ENCODE assay signal across 17 mouse cellular contexts in genomic region chr8:78720041-78720414, GRCm38 (mm10).
DNase-seq lines count a peak whose midpoint lies in the region; ATAC-seq and TF ChIP-seq lines count a peak whose summit lies in the region.
"Had no signal": no experiment of that assay in that cellular context is flagged by ENCODE, and none has a peak within 500 bp of the region (broad histone marks: within the 10 kb centered on the region; RNA-seq: fewer than 3 reads in every experiment).

No protein-coding gene starts in this region.

- no peak for ATAC-seq in heart, embryonic 14.5 days (ENCODE audit: insufficient number of reproducible peaks, insufficient read depth, low FRiP score, low read depth)
- peak; percentile 49 for ATAC-seq in heart, postnatal 0 days (ENCODE audit: insufficient read depth, low read depth)
- ATAC-seq in erythroid progenitor cell, adult 5-6 weeks (replicated peaks; ENCODE audit: low FRiP score, poor library complexity, severe bottlenecking) = no peak
- ATAC-seq: hindbrain, postnatal 0 days; midbrain, embryonic 16.5 days had no signal

- H3K27ac ChIP-seq in heart, embryonic 14.5 days (replicated peaks in 1 of 2; ENCODE audit: control insufficient read depth in 1 of 2, insufficient read depth in 1 of 2, low read depth in 2 of 2, low read length in 2 of 2) = peak overlapping the region; percentile 61 to 67; a peak in 3 of 4 replicates
- no peak overlapping the region for H3K27ac ChIP-seq in heart, postnatal 0 days (ENCODE audit: low read depth)
- H3K27ac ChIP-seq: hindbrain, postnatal 0 days; macrophage; neural tube, embryonic 13.5 days had no signal

- no peaks in the 10 kb centered on the region for H3K36me3 ChIP-seq in heart, embryonic 14.5 days (ENCODE audit: control insufficient read depth, insufficient read depth, low read length)
- no peaks in the 10 kb centered on the region for H3K36me3 ChIP-seq in heart, postnatal 0 days (replicated peaks; ENCODE audit: control insufficient read depth, insufficient read depth, low read length)
- H3K36me3 ChIP-seq: neural tube, embryonic 13.5 days had no signal

- H3K9ac ChIP-seq in heart, embryonic 14.5 days (ENCODE audit: low read length) = no peak overlapping the region
- H3K9ac ChIP-seq in heart, postnatal 0 days (replicated peaks; ENCODE audit: low read depth, low read length) = no peak overlapping the region
- H3K9ac ChIP-seq: neural tube, embryonic 13.5 days had no signal

- WGBS in heart, embryonic 14.5 days = 63% methylated on average over 8 of the region's 8 CpGs
- WGBS in heart, postnatal 0 days = 67% methylated on average over 8 of the region's 8 CpGs

- no peak for DNase-seq in heart, postnatal 25 days (ENCODE audit: low spot score)
- peak; percentile 74 for DNase-seq in ZHBTc4 (ENCODE audit: low read depth, low spot score)
- no peak for DNase-seq in heart, postnatal 0 days (ENCODE audit: low spot score)
- DNase-seq in lung, postnatal 4 days = peak; percentile 17 to 40
- DNase-seq in spleen, postnatal 10 days (ENCODE audit: low spot score in 2 of 2) = no peak
- DNase-seq in right cerebral cortex, adult 2 months (ENCODE audit: low spot score in 2 of 2) = no peak
- DNase-seq: kidney, postnatal 14 days; retina, postnatal 1 day; spleen, adult 18-20 months; thymus, adult 18-20 months had no signal

- H3K4me2 ChIP-seq in heart, embryonic 14.5 days (ENCODE audit: low read length) = no peak overlapping the region
- H3K4me2 ChIP-seq in heart, postnatal 0 days (ENCODE audit: low read depth, low read length) = no peak overlapping the region
- H3K4me2 ChIP-seq: neural tube, embryonic 13.5 days had no signal

- TF ChIP-seq EP300 in heart, postnatal 0 days (IDR thresholded peaks at IDR 0.05; ENCODE audit: low read depth) = no peak

- peaks cover 22 to 27% of the 10 kb centered on the region in 2 experiments for H3K4me1 ChIP-seq in heart, embryonic 14.5 days (ENCODE audit: control insufficient read depth in 2 of 2, insufficient read depth in 2 of 2, low read length in 2 of 2)
- H3K4me1 ChIP-seq in heart, postnatal 0 days (ENCODE audit: control insufficient read depth, insufficient read depth) = peaks cover 5% of the 10 kb centered on the region; the same call in 1 of the 2 replicates
- H3K4me1 ChIP-seq: neural tube, embryonic 13.5 days had no signal

- H3K9me3 ChIP-seq in heart, embryonic 14.5 days (ENCODE audit: control insufficient read depth, low read length) = no peaks in the 10 kb centered on the region
- H3K9me3 ChIP-seq in heart, postnatal 0 days (replicated peaks; ENCODE audit: control insufficient read depth, low read length) = 0 out of 2 replicates have a peak, but pooled peaks cover 4% of the 10 kb centered on the region
- H3K9me3 ChIP-seq: neural tube, embryonic 13.5 days had no signal

- no peak overlapping the region for H3K4me3 ChIP-seq in heart, embryonic 14.5 days (ENCODE audit: control insufficient read depth in 1 of 2, insufficient read depth in 1 of 2, low read depth in 1 of 2, low read length in 2 of 2)
- no peak overlapping the region for H3K4me3 ChIP-seq in heart, postnatal 0 days (ENCODE audit: low read depth, low read length)
- H3K4me3 ChIP-seq: erythroblast, embryonic 14.5 days; neural tube, embryonic 13.5 days had no signal

- intact Hi-C loops in heart, postnatal 25 days (cut with DNase I) = no loop called here

- no peaks in the 10 kb centered on the region for H3K27me3 ChIP-seq in heart, embryonic 14.5 days (ENCODE audit: control insufficient read depth, insufficient read depth, low read length)
- H3K27me3 ChIP-seq in heart, postnatal 0 days (ENCODE audit: control insufficient read depth, insufficient read depth, low read length) = no peaks in the 10 kb centered on the region
- H3K27me3 ChIP-seq: neural tube, embryonic 13.5 days had no signal

- no peak for TF ChIP-seq CTCF in heart, postnatal 0 days (IDR thresholded peaks at IDR 0.05; ENCODE audit: low read depth)

Comparison
In these comparisons a context has a peak if more than half of its experiments do, and no peak if none do; other contexts are left out.
1. DNase-seq: peak in ZHBTc4 (single experiment) and lung, postnatal 4 days (2 of 2); none in heart, postnatal 25 days (single experiment), heart, postnatal 0 days (single experiment), spleen, postnatal 10 days (0 of 2) and right cerebral cortex, adult 2 months (0 of 2).